Mouse (Mus musculus) liver, embryonic 14.5 days (tissue): ENCODE results near the gene Prss54.

Source experiments
- CTCF ChIP-seq: IDR thresholded peaks from 2 replicates; pipeline ENCODE4 v1.5.1; 2016; ENCODE audit warnings: antibody characterized with exemption, low read depth, control low read depth
- EP300 ChIP-seq: IDR thresholded peaks from 2 replicates; pipeline ENCODE4 v1.6.1; 2016; ENCODE audit warnings: antibody characterized with exemption, low read depth

GRCm38 (mm10) chr8:95551577-95551976, 24.6 kb downstream of the Prss54 start:
- TF ChIP-seq CTCF = no peak
- no peak for TF ChIP-seq EP300
